Mouse (Mus musculus): ENCODE results near the gene Efna3. TPM values are rescaled to one million over a fixed set of nuclear protein-coding genes. Genes with fewer than 3 reads are reported as not detected.

Efna3 gene
- polyA plus RNA-seq, 1 experiment from 2014 or later, result 6.4 TPM

Other genes starting within 250 kb of the Efna3 start
- gene Rusc1, start 229.7 kb downstream of the Efna3 start, polyA plus RNA-seq (2014; fragmentation: Nextera tagmentation; extraction: Ambion mirVana), result 25.2 and 28.0 TPM in 2 replicates
- gene Gm43738, start 221.9 kb downstream of the Efna3 start, polyA plus RNA-seq (2014; fragmentation: Nextera tagmentation; extraction: Ambion mirVana), result not detected in 2 replicates
- gene Fdps, start 221.0 kb downstream of the Efna3 start, polyA plus RNA-seq (2014; fragmentation: Nextera tagmentation; extraction: Ambion mirVana), result 342 TPM in 2 replicates
- gene Pklr, start 186.8 kb downstream of the Efna3 start, polyA plus RNA-seq (2014; fragmentation: Nextera tagmentation; extraction: Ambion mirVana), result 1.7 and 2.2 TPM in 2 replicates
- gene Hcn3, start 162.8 kb downstream of the Efna3 start, polyA plus RNA-seq (2014; fragmentation: Nextera tagmentation; extraction: Ambion mirVana), result 4.5 and 4.7 TPM in 2 replicates
- gene Clk2, start 158.2 kb downstream of the Efna3 start, polyA plus RNA-seq (2014; fragmentation: Nextera tagmentation; extraction: Ambion mirVana), result 24.1 and 29.5 TPM in 2 replicates
- gene Scamp3, start 145.5 kb downstream of the Efna3 start, polyA plus RNA-seq (2014; fragmentation: Nextera tagmentation; extraction: Ambion mirVana), result 74.4 and 77.2 TPM in 2 replicates
- gene Fam189b, start 139.8 kb downstream of the Efna3 start, polyA plus RNA-seq (2014; fragmentation: Nextera tagmentation; extraction: Ambion mirVana), result 16.5 and 20.2 TPM in 2 replicates
- 41.4 and 45.9 TPM in 2 replicates for gene Gba, start 120.0 kb downstream of the Efna3 start, polyA plus RNA-seq (2014; fragmentation: Nextera tagmentation; extraction: Ambion mirVana)
- 50.7 and 55.8 TPM in 2 replicates for gene Thbs3, start 107.8 kb downstream of the Efna3 start, polyA plus RNA-seq (2014; fragmentation: Nextera tagmentation; extraction: Ambion mirVana)
- 174 and 179 TPM in 2 replicates for gene Mtx1, start 95.9 kb downstream of the Efna3 start, polyA plus RNA-seq (2014; fragmentation: Nextera tagmentation; extraction: Ambion mirVana)
- gene Muc1, start 93.9 kb downstream of the Efna3 start, polyA plus RNA-seq (2014; fragmentation: Nextera tagmentation; extraction: Ambion mirVana), result 2.7 and 4.4 TPM in 2 replicates
- 261 and 270 TPM in 2 replicates for gene Krtcap2, start 77.0 kb downstream of the Efna3 start, polyA plus RNA-seq (2014; fragmentation: Nextera tagmentation; extraction: Ambion mirVana)
- 7.1 and 8.5 TPM in 2 replicates for gene Trim46, start 76.7 kb downstream of the Efna3 start, polyA plus RNA-seq (2014; fragmentation: Nextera tagmentation; extraction: Ambion mirVana)
- gene Dpm3, start 63.6 kb downstream of the Efna3 start, polyA plus RNA-seq (2014; fragmentation: Nextera tagmentation; extraction: Ambion mirVana), result 83.0 and 87.2 TPM in 2 replicates
- gene Slc50a1, start 52.4 kb downstream of the Efna3 start, polyA plus RNA-seq (2014; fragmentation: Nextera tagmentation; extraction: Ambion mirVana), result 33.0 and 34.7 TPM in 2 replicates
- gene Efna1, start 41.8 kb downstream of the Efna3 start, polyA plus RNA-seq (2014; fragmentation: Nextera tagmentation; extraction: Ambion mirVana), result 12.2 and 12.5 TPM in 2 replicates
- 15.3 and 17.5 TPM in 2 replicates for gene Efna4, start 15.1 kb upstream of the Efna3 start, polyA plus RNA-seq (2014; fragmentation: Nextera tagmentation; extraction: Ambion mirVana)
- gene Adam15, start 27.0 kb upstream of the Efna3 start, polyA plus RNA-seq (2014; fragmentation: Nextera tagmentation; extraction: Ambion mirVana), result 17.0 and 18.7 TPM in 2 replicates
- gene Dcst2, start 39.0 kb upstream of the Efna3 start, polyA plus RNA-seq (2014; fragmentation: Nextera tagmentation; extraction: Ambion mirVana), result 0.33 TPM in 1 of 2 replicates, not detected in the other
- 0.23 and 0.40 TPM in 2 replicates for gene Dcst1, start 42.3 kb upstream of the Efna3 start, polyA plus RNA-seq (2014; fragmentation: Nextera tagmentation; extraction: Ambion mirVana)
- gene Zbtb7b, start 71.8 kb upstream of the Efna3 start, polyA plus RNA-seq (2014; fragmentation: Nextera tagmentation; extraction: Ambion mirVana), result 0.27 and 0.32 TPM in 2 replicates
- 0.52 TPM in 1 of 2 replicates, not detected in the other for gene Lenep, start 79.8 kb upstream of the Efna3 start, polyA plus RNA-seq (2014; fragmentation: Nextera tagmentation; extraction: Ambion mirVana)
- 25.0 and 25.4 TPM in 2 replicates for gene Flad1, start 88.9 kb upstream of the Efna3 start, polyA plus RNA-seq (2014; fragmentation: Nextera tagmentation; extraction: Ambion mirVana)
- gene Cks1b, start 95.4 kb upstream of the Efna3 start, polyA plus RNA-seq (2014; fragmentation: Nextera tagmentation; extraction: Ambion mirVana), result 420 and 441 TPM in 2 replicates
- gene Shc1, start 95.5 kb upstream of the Efna3 start, polyA plus RNA-seq (2014; fragmentation: Nextera tagmentation; extraction: Ambion mirVana), result 23.4 and 26.2 TPM in 2 replicates
- gene Pygo2, start 107.2 kb upstream of the Efna3 start, polyA plus RNA-seq (2014; fragmentation: Nextera tagmentation; extraction: Ambion mirVana), result 47.2 and 52.5 TPM in 2 replicates
- 7.5 and 8.3 TPM in 2 replicates for gene Pbxip1, start 113.7 kb upstream of the Efna3 start, polyA plus RNA-seq (2014; fragmentation: Nextera tagmentation; extraction: Ambion mirVana)
- 67.1 and 69.7 TPM in 2 replicates for gene Pmvk, start 131.6 kb upstream of the Efna3 start, polyA plus RNA-seq (2014; fragmentation: Nextera tagmentation; extraction: Ambion mirVana)
- gene Kcnn3, start 197.2 kb upstream of the Efna3 start, polyA plus RNA-seq (2014; fragmentation: Nextera tagmentation; extraction: Ambion mirVana), result 1.3 and 1.4 TPM in 2 replicates